Mouse (Mus musculus): ENCODE measurements around the gene Ace3.
"Not testable (repeated sequence)": the region's sequence is repeated elsewhere in the genome, so short reads cannot be mapped to it uniquely, and the experiment has no call there.

The Ace3 gene

DNA sequence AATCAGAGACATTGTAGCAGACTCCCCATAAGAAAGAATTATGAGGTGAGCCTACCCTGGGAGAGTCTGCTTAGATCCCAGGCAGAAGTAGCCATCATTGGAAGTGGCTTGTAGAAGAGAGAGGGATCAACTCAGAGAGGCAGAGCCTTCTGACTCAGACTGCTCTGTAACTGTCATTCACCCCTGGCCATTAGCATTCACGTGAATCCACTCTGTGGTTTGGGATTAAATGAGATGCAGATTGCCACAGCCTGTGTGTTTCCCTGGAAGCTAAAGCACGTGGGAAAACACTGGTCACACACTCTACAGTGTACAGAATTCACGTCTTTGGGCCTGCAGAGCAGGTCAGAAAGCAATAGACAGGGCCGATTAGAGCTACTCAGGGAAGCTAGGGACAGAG is 10.0 kb upstream of the Ace3 start:
- DNase-seq, result no peak

GRCm38 (mm10) chr11:105987446-105987845 is 7.0 kb upstream of the Ace3 start:
- no peak for DNase-seq

DNA sequence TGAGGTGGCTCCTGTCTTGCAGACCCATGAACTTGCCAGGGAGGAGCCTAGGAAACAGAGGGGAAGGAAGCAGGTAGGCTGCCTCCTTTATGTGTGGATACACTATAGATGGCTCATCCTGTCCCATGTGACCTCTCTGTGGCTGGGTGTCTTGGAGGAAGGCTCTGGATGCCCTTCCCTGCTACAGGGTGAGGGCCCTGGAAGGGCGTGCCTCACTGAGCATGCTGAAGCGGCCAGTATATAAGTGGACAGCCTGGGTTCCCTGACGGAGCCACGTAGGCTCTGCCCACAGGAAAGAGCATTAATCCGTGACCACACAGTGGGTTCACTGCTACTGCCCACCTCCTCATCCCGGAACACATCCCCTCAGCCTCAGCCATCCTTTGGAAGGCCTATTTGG is 5.0 kb upstream of the Ace3 start:
- no peak for DNase-seq

DNA sequence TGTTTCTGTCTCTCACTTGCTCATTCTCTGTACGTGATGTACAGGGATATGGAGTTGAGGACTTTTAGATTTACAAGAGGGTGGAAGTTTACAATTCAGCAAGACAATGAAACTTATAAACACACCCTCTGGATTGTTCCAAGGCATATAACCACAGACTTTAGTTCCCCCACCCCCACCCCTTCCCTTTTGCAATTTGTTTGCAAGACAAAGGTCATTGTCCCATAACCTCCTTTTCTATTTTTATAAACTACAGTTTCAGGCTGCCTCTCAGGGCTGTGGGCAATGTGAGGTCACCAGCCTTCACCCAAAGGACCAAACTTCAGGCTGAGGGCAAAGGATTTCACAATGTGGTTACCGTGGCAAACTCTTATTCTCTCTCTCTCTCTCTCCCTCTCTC is 4.2 kb upstream of the Ace3 start:
- DNase-seq, result no peak

GRCm38 (mm10) chr11:106000062-106000461 is 5.6 kb downstream of the Ace3 start:
- DNase-seq, result no peak

GRCm38 (mm10) chr11:106001718-106002117 is 7.2 kb downstream of the Ace3 start:
- no peak for DNase-seq

- DNase-seq, result no peak
These were observed 10.1 kb downstream of the Ace3 start for GRCm38 (mm10) chr11:106004576-106004975.

DNA sequence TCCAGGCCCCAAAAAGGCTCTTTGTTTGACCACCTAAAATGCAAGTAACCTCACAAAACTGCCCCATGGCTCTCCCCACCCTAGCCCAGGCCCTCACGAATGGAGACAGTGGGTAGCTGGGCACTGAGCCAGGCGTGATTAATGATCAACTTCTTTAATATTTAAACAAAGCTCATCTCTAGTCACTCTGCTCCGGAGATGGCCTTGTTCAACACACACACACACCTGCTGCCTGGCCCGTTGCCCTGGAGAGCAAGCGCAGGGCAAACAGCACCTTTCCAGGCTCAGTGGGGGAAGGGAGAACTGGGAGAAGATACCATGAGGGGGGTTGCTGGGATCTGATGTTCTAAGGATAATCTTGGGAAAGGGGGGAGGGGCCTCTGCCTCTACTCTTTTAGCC is 11.5 kb downstream of the Ace3 start:
- DNase-seq, result no peak

- DNase-seq, result peak; percentile 72 to 73
These were observed 13.3 kb downstream of the Ace3 start, which contains the start of gene Kcnh6 for GRCm38 (mm10) chr11:106007821-106008220. Gene Kcnh6, plus strand, starts transcription at chr11:106008124.

DNA sequence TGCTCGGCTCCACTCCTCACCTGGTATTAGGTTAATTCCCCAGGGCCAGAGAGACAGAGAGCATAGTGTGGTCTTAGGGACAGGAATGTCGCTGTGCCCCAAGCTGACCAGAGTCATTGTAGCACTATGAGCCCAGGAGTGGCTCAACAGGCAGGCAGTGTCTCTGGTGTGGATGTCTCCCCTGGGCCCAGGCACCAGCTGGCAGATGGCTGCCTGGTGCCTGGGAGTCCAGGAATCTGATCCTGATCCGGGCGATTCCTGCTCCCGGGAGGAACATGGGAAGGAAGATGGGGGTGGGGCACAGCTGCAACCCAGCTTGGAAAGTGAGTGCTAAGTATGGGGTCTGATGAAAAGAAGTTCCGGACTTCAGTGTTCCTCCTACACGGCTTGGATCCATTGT is 18.2 kb downstream of the Ace3 start:
- no peak for DNase-seq

DNA sequence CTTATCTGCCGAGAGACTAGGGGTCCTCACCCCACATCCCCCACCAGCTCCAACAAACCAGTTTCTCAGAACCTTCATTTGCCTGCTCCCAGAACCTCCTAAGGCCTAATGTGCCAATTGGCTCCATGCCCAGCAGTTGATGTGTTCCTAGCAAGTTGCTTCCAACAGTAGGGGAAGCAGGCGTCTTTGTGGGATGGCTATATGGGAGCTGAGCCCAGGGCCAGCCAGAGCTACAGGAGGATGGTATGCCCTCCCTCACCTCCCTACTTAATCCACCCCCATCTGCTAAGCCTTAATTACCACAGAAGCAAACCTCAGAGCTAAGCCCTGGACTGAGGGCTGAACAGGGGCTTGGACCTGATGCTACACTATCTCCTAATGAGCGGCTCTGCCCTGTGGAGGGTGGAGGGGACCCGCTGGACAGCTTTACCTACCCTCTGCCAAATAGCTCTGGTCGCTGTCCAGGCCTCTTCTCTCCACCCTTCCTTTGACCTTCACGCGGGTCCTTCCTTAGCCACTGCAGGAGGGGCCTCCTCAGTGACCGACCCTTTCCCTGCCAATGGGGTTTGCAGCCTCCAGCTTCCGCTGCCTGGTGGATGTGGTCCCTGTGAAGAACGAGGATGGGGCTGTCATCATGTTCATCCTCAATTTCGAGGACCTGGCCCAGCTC is 19.2 kb downstream of the Ace3 start:
- no peak for DNase-seq

- no peak for DNase-seq
These were observed 22.0 kb downstream of the Ace3 start for GRCm38 (mm10) chr11:106016440-106016839.

GRCm38 (mm10) chr11:106020051-106020763 is 25.7 kb downstream of the Ace3 start:
- peak; percentile 63 to 80 for DNase-seq

- no peak for DNase-seq
These were observed 31.3 kb downstream of the Ace3 start for GRCm38 (mm10) chr11:106025774-106026173.

DNA sequence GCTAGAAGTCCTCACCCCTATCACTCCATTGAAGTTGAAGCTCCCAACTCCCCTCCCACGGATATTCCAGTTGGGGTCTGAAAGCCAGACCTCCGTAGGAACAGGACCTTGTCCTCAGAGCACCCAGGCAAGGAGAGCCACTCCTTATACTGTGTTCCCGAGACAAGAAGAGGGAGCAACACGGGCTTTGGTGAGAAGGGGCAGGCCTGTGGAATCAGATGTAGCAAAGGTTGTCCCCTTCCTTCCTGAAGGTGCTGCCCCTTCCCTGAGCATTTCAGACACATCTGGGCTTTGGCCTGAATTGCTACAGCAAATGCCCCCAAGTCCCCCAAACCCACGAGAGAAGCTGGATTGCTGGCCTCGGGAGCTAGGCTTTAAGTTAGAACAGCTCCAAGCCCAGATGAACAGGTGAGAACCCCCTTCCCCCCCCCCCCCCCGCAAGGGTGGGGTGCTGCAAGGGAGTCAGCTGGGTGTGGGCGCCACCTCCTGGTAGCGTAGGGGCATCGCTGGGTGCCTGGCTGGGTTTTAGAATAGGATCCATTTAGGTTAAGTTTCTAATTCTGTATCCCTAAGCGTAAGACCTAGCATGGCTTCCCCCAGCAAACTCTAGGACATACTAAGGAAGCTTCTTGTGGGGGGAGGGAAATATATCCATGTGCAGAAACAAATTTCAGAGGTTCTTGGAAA is 32.1 kb downstream of the Ace3 start:
- peak; percentile 76 to 78 for DNase-seq

DNA sequence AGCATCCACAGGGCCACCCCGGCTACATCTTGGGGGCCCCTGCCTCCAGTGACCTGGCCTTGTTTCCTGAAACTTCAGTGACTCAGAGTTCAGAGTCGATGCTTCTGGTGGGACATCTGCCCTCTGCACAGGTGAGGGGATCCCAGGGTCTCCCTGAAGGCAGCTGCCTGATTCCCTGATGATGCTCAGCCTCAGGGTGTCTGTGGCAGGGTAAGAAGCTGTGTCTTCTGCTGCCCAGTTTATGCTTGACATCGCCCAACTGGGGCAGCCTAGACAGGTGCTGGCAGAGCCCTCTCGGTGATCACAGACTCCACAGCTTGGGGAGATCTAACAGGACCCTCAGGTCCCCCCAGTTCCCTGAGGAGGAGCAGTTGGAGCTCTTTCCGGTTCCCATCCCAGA is 33.1 kb downstream of the Ace3 start:
- peak in 1 of 2 experiments; percentile 20 for DNase-seq

- not testable (repeated sequence) for DNase-seq
These were observed 37.6 kb downstream of the Ace3 start for GRCm38 (mm10) chr11:106032074-106032473.

DNA sequence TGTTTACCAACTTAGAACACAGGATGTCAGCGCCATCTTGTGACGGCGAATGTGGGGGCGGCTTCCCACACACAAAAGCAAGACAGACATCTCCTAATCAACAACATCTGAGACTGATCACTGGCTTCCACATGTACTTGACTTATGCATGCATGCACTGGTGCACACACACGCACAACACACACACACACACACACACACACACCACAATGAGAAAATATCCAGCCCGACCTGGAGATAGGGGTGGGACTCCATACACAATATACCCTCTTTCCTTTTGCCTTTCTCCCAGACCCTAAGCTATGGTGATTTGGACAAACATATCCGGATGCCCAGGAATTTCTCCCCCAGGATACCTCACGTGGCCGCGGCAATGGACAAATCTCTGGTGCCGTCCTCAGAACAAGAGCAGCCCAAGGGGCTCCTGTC is 39.0 kb downstream of the Ace3 start:
- DNase-seq, result peak; percentile 42 to 68

DNA sequence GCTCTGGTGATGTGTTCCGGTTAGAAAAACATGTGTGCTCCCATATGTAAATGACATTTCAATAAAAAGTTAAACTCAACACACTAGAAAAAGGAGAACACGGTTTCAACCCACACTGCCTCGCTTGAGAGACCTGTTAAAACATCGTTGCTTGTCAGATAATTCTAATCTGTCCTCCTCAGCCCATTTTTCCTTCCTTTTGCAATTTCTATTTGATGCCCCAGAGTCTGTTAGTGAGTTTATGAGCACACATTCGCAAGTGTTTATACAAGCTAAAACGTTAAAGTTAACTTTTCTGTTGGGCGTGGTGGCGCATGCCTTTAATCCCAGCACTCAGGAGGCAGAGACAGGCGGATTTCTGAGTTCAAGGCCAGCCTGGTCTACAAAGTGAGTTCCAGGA is 40.5 kb downstream of the Ace3 start:
- no peak for DNase-seq

DNA sequence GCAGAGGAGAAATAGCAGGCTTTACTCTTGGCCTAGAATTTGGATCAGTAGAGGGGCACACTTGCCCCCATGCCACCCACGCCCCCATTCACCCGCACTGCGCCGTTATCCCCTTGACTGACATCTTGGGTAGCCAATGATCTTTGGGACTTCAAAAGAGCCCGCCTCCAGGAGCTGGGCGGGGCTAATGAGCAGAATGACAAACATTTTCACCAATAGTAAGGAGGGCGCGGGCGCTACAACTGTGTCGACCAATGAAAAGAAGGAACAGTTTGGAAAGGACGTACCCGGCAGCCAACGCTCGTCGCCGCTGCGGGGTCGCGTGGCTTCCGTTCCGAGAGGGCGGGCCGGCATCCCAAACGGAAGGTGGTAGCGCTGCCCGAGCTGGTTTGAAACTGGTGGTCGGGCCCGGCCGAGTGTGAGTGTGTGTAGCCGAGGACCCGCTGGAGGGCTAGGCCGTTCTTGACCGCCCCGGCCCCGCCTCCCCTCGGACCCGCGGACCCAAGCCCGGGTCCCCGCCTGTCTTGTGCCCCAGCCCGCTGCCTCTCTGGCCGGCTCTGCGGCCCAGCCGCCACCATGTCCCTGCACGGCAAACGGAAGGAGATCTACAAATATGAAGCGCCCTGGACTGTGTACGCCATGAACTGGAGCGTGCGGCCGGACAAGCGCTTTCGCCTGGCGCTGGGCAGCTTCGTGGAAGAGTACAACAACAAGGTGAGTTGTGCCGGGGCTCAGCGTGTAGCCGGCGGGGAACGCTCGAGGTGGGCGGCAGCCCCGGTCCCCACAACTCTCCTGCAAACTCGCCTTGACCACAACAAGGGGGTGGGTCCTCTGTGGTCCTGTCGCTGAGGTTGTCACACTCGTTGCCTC is 42.3 kb downstream of the Ace3 start, which contains the start of gene Dcaf7:
Dcaf7 (plus strand) TSS at position 325 of the 870 bp plus-strand sequence.
- peak; percentile 97 to 100 for DNase-seq

GRCm38 (mm10) chr11:106037418-106037751 is 42.9 kb downstream of the Ace3 start:
- DNase-seq, result peak in 1 of 2 experiments; percentile 54

DNA sequence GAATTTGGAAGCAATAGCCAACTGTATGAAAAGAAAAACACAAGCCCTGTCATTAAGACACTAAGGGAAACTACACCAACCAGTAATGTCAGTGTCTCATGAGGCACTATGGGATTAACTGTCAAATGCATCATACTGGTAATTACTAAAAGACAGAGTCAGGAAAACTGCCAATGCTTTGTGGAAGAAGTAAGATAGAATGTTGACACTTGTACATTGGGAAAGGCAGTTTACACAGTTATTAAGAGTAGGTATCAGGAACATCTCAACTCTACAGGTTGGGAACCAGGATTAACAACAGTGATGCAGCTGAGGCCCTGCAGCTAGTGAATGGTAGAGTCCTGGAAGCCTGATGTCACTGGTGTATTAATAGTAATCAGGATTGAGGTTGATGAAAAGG is 49.9 kb downstream of the Ace3 start:
- DNase-seq, result no peak

DNA sequence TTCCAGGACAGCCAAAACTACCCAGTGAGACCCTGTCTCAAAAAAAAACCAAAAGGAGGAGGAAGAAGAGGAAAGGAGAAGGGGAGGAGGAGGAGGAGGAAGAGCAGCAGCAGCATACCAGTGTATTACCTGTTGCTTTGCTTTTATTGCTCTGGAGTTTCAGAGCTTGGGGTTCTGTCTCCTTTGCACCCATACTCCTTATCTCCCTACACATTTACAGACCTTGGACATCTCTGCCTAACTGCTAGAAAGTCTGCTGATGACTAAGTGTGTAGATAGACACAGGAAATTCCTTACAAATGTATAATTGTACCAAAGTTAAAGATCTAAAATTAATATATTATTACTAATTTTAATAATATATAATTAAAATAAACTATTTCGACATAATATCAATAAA is 50.8 kb downstream of the Ace3 start:
- DNase-seq, result no peak
